Mouse (Mus musculus) midbrain, embryonic 11.5 days (tissue): ENCODE measurements around the gene Kdm8. TPM values are rescaled to one million over a fixed set of nuclear protein-coding genes. Genes with fewer than 3 reads are reported as not detected.

Source experiments
- ATAC-seq: fragments of 200-750 bp; cut with Nextera tagmentation; 2 replicates; pipeline ENCODE4 v1.8.0; 2017; ENCODE audit warnings: moderate TSS enrichment, moderate library complexity; ENCODE audit not compliant: low FRiP score
- DNase-seq: peaks from one replicate; pipeline ENCODE4 v3.0.0; 2015; ENCODE audit warnings: low spot score; ENCODE audit errors: missing footprints
- H3K27ac ChIP-seq: fragments of 300-500 bp; sonication (generic); 2 replicates; pipeline ENCODE4 v1.5.1; 2014; ENCODE audit warnings: low read depth, low read length
- H3K27me3 ChIP-seq: fragments of 300-500 bp; sonication (generic); 2 replicates; pipeline ENCODE4 v1.6.1; 2014; ENCODE audit warnings: mild to moderate bottlenecking, low read length, moderate library complexity, mixed read lengths; ENCODE audit not compliant: control insufficient read depth, insufficient read depth
- H3K36me3 ChIP-seq: fragments of 300-500 bp; sonication (generic); 2 replicates; pipeline ENCODE4 v1.6.1; 2014; ENCODE audit warnings: mild to moderate bottlenecking, low read length, moderate library complexity, mixed read lengths; ENCODE audit not compliant: control insufficient read depth, insufficient read depth
- H3K4me1 ChIP-seq: fragments of 300-500 bp; sonication (generic); 2 replicates; pipeline ENCODE4 v1.6.1; 2014; ENCODE audit warnings: low read length; ENCODE audit not compliant: control insufficient read depth, insufficient read depth
- H3K4me2 ChIP-seq: fragments of 300-500 bp; sonication (generic); 2 replicates; pipeline ENCODE4 v1.6.1; 2014; ENCODE audit warnings: mild to moderate bottlenecking, moderate library complexity
- H3K4me3 ChIP-seq: fragments of 300-500 bp; sonication (generic); 2 replicates; pipeline ENCODE4 v1.5.1; 2014; ENCODE audit warnings: low read depth, low read length
- H3K9ac ChIP-seq: fragments of 300-500 bp; sonication (generic); 2 replicates; pipeline ENCODE4 v1.6.1; 2014; ENCODE audit warnings: low read length
- H3K9me3 ChIP-seq: fragments of 300-500 bp; sonication (generic); 2 replicates; pipeline ENCODE4 v1.6.1; 2016; ENCODE audit warnings: low read length; ENCODE audit not compliant: control insufficient read depth
- WGBS: fragments of 180-500 bp; shearing (Covaris S2); extraction: QIAGEN DNeasy Blood & Tissue Kit; methylation state at CpG from one replicate; pipeline ENCODE4 v1.1.7; 2014; 5-methylcytosine and 5-hydroxymethylcytosine counted together
- polyA plus RNA-seq: library from polyadenylated mRNA; unstranded; fragments of >200 nt; fragmentation: Nextera tagmentation; extraction: Ambion mirVana; gene quantifications from 2 replicates; pipeline ENCODE4 v1.2.1, GENCODE M21; 2014

Kdm8 gene
- polyA plus RNA-seq, 1 experiment from 2014 or later: 9.5 TPM

DNA sequence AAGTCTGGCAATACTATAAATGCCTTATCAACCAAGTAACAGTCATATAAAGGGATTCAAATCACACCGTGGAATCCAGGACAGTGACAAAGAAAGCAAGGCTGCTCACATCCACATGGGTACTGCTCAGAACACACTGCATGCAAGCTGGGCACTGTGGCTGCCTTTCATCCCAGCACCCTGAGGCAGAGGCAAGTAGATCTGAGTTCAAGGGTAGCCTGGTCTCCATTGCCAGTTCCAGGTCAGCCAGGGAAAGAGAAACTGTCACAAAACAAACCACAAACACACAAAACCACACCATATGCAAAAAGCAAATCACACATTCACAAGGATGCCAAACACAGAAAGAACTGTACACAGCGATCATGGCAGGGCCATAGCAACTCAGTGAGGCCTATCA is 45.2 kb downstream of the Kdm8 start:
- Histone ChIP-seq H3K9me3 (no peaks in the 10 kb centered on the region), H3K9ac (no peak overlapping the region), H3K27me3 (no peaks in the 10 kb centered on the region), H3K4me3 (no peak overlapping the region), H3K4me1 (peaks cover 10% of the 10 kb centered on the region; the same call in 1 of the 2 replicates), H3K27ac (no peak overlapping the region), H3K36me3 (no peaks in the 10 kb centered on the region), H3K4me2 (no peak overlapping the region)
- DNase-seq (no peak), ATAC-seq (no peak)
- 91% methylated on average over 2 of the region's 2 CpGs for WGBS

DNA sequence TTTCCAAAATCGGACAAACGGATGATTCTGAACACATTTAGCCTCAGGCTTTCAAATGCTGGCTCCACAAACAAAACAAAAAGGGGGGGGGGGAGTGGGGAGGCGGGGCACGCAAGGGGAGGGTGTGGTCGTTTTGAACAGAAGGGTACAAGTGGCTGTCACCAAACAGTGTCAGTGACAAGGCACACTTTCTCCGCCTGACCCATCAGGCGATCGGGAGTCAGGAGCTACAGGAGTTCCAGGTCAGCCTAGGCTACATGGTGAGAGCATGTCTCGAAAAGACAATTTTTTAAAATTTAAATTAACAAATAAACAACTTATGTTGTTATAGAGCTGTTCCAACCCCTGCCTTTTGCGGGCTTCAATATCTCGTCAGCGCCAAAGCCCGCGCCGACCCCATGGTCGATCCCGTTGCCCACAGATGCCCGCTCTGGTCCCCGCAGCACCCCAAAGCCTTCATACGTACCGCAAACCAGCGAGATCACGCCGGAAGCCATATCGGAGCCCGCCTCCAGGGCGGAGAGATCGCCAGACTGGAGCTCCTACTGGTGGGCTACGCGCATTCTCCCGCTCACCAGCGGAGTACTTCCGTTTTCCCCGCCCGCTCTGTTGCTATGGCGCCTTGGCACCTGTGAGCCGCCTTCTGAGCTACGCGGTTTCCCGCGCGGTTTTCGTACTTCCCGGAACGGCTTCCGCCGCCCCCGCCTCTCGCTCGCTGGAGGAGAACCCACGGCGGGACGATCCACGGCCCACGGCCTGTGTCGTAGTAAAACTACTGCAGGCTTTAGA is 46.7 kb downstream of the Kdm8 start, which contains the start of gene Nsmce1:
Nsmce1 (minus strand) TSS at position 650 of the 789 bp plus-strand sequence.
- Histone ChIP-seq H3K4me3 (peak within 1 kb of the TSS; percentile 43), H3K27ac (peak within 1 kb of the TSS; percentile 0), H3K9me3 (no peaks in the 10 kb centered on the region), H3K36me3 (no peaks in the 10 kb centered on the region), H3K4me2 (peak within 1 kb of the TSS; percentile 49), H3K9ac (peak within 1 kb of the TSS; percentile 70), H3K4me1 (peaks cover 10% of the 10 kb centered on the region; the same call in 1 of the 2 replicates), H3K27me3 (no peaks in the 10 kb centered on the region)
- WGBS: 1% methylated on average over 55 of the region's 56 CpGs
- peak; percentile 98 for DNase-seq
- peak; percentile 99 for ATAC-seq

DNA sequence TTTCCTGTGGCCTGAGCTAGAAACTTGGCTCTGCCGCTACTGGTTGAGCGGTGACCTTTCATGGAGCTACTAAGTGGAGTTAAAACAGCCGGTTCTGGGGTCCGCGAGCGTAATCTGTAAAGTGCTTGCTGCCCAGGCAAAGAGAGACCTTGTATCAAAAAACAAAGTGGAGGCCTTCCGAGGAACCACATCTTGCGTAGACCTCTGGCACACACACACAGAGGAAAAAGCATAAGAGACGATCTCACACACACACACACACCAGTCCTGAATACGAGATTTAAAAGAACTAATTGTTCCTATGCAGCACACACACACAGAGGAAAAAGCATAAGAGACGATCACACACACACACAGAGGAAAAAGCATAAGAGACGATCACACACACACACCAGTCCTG is 47.3 kb downstream of the Kdm8 start:
- Histone ChIP-seq H3K4me2 (peak overlapping the region; percentile 49), H3K9ac (peak overlapping the region; percentile 70), H3K4me1 (peaks cover 10% of the 10 kb centered on the region; the same call in 1 of the 2 replicates), H3K36me3 (no peaks in the 10 kb centered on the region), H3K4me3 (peak overlapping the region; percentile 43), H3K27me3 (no peaks in the 10 kb centered on the region), H3K9me3 (no peaks in the 10 kb centered on the region), H3K27ac (peak overlapping the region; percentile 0)
- 30% methylated on average over 12 of the region's 12 CpGs for WGBS
- DNase-seq: no peak
- no peak; the same call in 1 of the 2 replicates for ATAC-seq

DNA sequence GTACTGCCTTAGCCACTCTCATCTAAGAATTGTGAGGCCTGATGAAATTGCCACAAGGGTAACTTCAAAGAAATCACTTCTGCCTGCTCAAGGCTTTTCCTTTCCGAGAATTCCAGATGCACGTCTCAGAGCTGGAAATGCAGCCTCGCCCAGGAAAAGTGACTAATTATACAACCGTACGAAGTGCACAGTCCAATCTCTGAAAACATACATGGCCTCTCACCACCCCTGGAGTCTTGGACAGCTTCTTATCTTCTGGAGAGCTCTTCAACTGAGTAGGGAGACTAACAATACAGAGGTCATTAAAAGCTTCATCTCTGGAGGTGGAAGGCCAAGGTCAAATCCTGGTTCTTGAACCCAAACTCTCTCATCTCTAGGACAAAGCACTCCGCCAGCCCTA is 48.1 kb downstream of the Kdm8 start:
- WGBS: 89% methylated on average over 6 of the region's 6 CpGs
- ATAC-seq: no peak
- no peak overlapping the region for H3K4me2 ChIP-seq
- no peak overlapping the region for H3K27ac ChIP-seq
- DNase-seq: no peak
- H3K36me3 ChIP-seq: no peaks in the 10 kb centered on the region
- no peak overlapping the region for H3K4me3 ChIP-seq
- peaks cover 10% of the 10 kb centered on the region; the same call in 1 of the 2 replicates for H3K4me1 ChIP-seq
- no peaks in the 10 kb centered on the region for H3K9me3 ChIP-seq
- H3K9ac ChIP-seq: peak overlapping the region; percentile 70; the same call in 1 of the 2 replicates
- no peaks in the 10 kb centered on the region for H3K27me3 ChIP-seq

DNA sequence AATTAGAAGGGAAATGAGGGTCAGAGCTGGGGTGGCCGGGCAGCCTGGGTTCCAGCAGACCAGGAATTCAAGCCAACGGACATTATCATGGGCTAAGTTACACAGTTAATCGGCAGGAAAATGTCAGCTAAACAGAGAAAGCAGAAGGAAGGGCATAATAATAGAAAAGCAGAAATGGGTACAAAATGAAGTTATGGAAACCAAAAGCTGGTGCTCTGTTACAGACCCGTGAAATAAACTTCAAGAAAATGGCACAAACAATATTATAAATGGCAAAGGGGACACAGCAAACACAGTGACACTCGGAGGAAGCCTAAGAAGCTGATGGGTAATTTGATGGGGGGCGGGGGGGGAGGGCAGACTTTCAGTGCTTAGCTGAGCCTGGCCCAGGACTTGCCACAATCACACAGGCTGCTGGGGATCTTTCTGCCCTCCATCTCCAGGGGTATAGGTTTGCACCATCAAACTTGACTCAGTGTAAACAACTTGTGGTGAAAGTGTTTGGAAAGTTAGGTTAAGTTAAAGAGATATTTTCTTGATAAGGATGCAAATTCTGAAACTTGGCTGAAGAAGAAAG is 51.5 kb downstream of the Kdm8 start:
- H3K4me1 ChIP-seq: peaks cover 4% of the 10 kb centered on the region; the same call in 1 of the 2 replicates
- H3K9me3 ChIP-seq: no peaks in the 10 kb centered on the region
- H3K27ac ChIP-seq: no peak overlapping the region
- no peaks in the 10 kb centered on the region for H3K27me3 ChIP-seq
- H3K36me3 ChIP-seq: no peaks in the 10 kb centered on the region
- no peak overlapping the region for H3K4me3 ChIP-seq
- DNase-seq: no peak
- WGBS: 78% methylated on average over 6 of the region's 6 CpGs
- no peak overlapping the region for H3K9ac ChIP-seq
- ATAC-seq: no peak
- H3K4me2 ChIP-seq: no peak overlapping the region

DNA sequence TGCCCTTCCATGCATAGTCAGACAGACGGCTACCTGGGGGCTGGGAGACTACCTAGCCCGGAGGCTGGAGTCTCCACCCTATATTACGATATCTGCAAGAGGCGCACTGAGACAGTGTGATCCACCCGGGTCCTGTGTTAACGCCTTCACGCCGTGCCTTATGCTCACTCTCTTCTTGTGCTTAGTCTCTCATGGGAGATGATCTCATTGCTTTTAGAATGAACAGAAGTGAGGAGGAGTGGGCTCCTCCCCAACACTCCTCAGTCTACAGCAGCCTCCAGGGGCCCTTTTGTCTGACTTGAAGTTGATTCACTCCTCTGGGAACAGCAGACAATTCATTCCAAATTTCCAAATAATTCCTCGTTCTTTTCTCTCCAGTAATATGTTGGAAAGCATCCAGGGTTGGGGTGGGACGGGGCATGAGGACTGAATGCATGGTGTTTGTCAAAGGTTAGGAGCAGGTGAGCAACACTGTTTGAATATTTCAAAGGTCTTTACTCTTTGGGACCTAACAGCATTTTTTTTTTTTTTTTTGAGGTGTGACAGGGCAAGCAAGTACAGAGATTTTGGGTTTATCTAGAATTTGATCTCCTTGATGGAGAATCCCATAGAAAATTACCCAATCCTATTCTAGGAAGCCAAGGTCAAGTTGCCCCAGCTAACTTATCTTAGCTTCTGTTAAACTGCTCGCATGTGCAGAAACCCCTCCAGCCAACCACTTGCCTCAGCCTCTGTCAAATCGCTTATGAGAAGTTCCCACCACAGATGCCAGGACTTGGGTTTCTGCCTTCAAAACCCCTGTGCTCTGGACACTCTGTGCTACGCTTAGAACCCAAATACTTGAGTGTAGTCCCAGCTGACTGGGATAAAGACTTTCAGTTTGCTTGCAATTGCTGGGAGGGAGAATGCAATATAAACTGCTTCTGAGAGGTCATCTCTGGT is 55.7 kb downstream of the Kdm8 start:
- no peaks in the 10 kb centered on the region for H3K4me1 ChIP-seq
- 84% methylated on average over 13 of the region's 13 CpGs for WGBS
- no peak overlapping the region for H3K9ac ChIP-seq
- no peaks in the 10 kb centered on the region for H3K9me3 ChIP-seq
- H3K4me3 ChIP-seq: no peak overlapping the region
- no peak overlapping the region for H3K27ac ChIP-seq
- no peaks in the 10 kb centered on the region for H3K36me3 ChIP-seq
- no peak overlapping the region for H3K4me2 ChIP-seq
- no peaks in the 10 kb centered on the region for H3K27me3 ChIP-seq
- DNase-seq (no peak), ATAC-seq (no peak)

DNA sequence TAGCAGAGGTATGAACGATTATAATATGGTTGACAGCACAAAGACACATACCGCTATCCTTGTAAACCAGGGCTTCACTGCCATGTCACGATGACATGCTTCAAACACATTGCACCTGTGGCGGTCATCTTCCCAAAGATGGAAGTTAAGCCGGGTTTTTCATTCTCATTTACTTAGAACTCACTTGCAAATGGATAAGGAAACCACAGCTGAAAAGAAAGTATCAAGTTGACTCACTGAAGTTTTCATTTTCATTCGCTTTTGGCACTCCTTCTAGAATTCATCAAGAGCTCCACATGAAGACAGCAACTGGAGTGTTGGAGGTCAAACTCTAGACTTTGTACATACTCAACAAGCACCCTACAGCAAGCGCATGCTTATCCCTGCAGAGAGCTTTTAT is 56.4 kb downstream of the Kdm8 start:
- H3K27ac ChIP-seq: no peak overlapping the region
- H3K9ac ChIP-seq: no peak overlapping the region
- no peak for DNase-seq
- 90% methylated on average over 7 of the region's 7 CpGs for WGBS
- no peaks in the 10 kb centered on the region for H3K4me1 ChIP-seq
- no peaks in the 10 kb centered on the region for H3K9me3 ChIP-seq
- ATAC-seq: no peak
- no peaks in the 10 kb centered on the region for H3K36me3 ChIP-seq
- no peak overlapping the region for H3K4me3 ChIP-seq
- H3K4me2 ChIP-seq: no peak overlapping the region
- H3K27me3 ChIP-seq: no peaks in the 10 kb centered on the region

DNA sequence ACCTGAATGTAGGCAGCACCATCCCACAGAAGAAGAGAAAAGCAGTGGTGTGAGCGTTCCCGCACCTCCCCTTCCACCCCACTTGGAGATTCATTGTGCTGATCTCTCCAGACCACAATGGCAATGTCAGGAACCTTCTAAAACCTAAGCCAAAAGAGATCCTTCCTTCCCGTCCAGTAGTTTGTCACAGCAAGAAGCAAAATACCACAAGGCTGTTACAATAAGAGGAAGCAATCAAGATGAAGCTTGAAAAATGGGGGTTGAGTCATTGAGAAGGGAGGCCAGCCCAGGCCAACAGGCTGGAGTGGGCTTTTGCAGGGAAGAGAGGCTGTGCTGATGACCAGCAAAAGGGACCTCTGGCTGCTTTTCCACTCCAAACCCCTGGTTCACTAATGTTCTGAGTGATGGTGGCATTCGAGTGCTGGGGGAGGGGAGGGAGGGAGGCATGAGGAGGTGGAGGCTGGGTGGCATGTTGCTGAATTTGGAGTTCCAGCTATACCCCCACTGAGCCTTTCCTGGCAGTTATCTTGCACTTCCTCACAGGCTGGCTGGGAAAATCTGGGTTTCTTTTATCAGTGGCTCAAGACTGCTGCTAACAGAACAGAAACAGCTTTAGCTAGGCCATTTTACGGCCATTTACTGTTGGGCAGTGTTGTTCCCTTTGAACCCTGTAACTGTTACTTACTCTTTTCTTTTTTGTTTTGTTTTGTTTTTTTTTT is 59.1 kb downstream of the Kdm8 start:
- ATAC-seq: no peak
- 77% methylated on average over 5 of the region's 5 CpGs for WGBS
- no peak overlapping the region for H3K4me2 ChIP-seq
- H3K4me1 ChIP-seq: no peaks in the 10 kb centered on the region
- H3K27ac ChIP-seq: no peak overlapping the region
- no peak overlapping the region for H3K4me3 ChIP-seq
- H3K27me3 ChIP-seq: no peaks in the 10 kb centered on the region
- no peaks in the 10 kb centered on the region for H3K9me3 ChIP-seq
- no peak overlapping the region for H3K9ac ChIP-seq
- no peak for DNase-seq
- no peaks in the 10 kb centered on the region for H3K36me3 ChIP-seq
